Mouse (Mus musculus) ES-E14 (cell line): ENCODE measurements at regions not wholly inside any gene's neighbourhood (a gene's known extent, or its start where the extent isn't known, plus 50 kb on each side); places are given as distances from the start of the nearest gene placed in this dataset.

Source experiments
- HCFC1 ChIP-seq: IDR thresholded peaks from 2 replicates; pipeline ENCODE4 v1.6.1; 2012; ENCODE audit warnings: low read length, inconsistent platforms, borderline replicate concordance; ENCODE audit not compliant: insufficient read depth
- ZC3H11A ChIP-seq: IDR thresholded peaks from 2 replicates; pipeline ENCODE4 v1.6.1; 2012; ENCODE audit warnings: low read depth, mild to moderate bottlenecking, inconsistent platforms, low read length, borderline replicate concordance

DNA sequence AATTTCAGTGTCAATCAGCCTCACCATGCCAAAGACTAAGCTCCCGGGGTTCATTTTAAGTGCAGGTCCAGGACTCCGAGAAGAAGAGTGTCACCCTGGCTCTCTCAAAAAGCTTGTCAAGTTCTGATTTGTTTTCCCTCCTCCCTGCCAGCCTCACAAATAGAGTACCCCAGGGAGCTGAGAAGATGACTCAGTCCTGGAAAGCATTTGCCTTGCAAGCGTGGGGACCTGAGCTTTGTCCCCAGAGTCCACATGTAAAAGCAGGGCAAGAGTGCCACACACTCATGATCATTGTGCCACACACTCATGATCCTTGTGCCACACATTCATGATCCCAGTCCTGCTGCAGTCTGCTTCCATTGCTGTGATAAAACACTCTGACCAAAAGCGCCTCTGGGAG lies 100.4 kb upstream of the Lmo4 start:
- TF ChIP-seq ZC3H11A (no peak), HCFC1 (no peak)
